Mouse (Mus musculus) ZHBTc4 (cell line): ENCODE data around the gene Ppfibp1.
"Not testable (repeated sequence)": the region's sequence is repeated elsewhere in the genome, so short reads cannot be mapped to it uniquely, and the experiment has no call there.

ENCODE experiments used
- DNase-seq: peaks from one replicate; pipeline ENCODE4 v3.0.0-alpha.2; 2011; ENCODE audit warnings: low read depth, low spot score

The Ppfibp1 gene

DNA sequence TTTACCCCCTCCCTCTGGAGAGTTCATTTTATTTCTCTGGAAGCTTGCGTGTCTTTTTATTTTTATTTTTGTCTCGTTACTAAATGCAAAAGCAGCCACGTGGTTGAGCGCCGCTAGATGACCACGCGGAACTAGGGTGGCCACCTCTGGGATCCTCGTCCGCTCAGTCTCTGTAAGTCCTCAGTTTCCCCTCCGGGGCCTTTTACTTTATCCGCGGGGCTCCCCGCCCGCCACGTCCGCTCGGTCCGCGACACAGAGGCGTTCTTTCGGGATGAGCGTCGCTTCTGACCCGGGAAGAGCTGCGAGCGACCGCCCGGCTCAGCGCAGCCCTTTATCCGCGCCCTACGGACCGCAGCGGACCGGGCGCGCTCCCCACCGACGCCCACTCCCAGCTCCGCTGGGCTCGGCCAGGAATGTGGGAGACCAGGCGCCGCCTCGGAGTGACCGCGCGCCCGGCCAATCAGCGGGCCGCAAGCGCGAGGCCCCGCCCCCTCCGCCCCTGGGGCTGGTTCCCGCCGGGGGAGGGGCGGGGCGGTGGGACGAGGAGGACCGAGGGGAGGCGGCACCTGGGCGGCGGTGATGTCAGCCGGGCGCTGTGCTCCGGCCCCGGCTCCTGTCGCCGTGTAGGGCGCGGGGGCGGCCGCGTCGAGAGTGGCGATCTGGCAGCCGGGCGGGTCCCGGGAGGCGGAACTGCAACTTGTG, at the start of gene Ppfibp1:
Gene Ppfibp1, plus strand, starts transcription at position 530 of the 702 bp plus-strand sequence.
- peak; percentile 95 for DNase-seq

- DNase-seq = no peak
These were observed 49.4 kb upstream of the Ppfibp1 start for GRCm38 (mm10) chr6:146838863-146839262.

DNA sequence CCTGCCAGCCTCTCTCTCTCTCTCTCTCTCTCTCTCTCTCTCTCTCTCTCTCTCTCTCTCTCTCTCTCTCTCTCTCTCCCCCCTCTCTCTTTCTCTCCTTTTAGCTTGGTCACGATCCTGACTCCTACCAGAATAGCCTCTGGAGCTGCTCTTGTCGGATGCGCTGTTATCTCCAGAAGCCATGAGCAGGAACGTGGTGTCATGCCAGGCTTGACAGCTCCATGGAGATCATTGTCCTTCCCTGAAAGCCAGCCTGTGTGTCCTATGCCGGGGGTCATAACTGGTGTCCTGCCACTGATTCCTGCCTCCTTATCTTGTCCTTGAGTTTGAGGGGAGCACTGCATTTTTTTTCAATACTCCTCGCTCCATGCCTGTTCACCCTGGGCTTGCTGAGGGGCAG, 43.4 kb upstream of the Ppfibp1 start:
- DNase-seq = no peak

DNA sequence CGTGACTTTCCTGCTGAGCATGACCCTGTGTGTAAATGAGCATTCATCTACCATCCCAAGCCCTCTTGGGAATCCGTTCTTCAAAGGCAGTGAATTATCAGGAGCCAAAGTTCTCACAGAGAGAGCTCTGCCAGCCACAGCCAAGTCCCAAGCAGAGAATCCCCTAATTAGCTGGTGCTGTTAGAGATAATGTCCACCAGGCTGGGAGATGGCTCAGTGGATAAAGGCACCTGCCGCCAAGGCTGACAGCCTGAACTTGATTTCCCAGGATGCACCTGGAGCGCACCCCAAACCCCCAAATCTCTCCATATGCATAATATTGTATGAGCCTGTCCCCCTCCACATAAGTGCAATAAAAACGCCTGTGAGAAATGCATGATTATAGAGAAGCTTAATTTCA, 42.9 kb upstream of the Ppfibp1 start:
- DNase-seq = no peak

GRCm38 (mm10) chr6:146845961-146846750, 42.1 kb upstream of the Ppfibp1 start:
- peak; percentile 11 for DNase-seq

GRCm38 (mm10) chr6:146847402-146847801, 40.9 kb upstream of the Ppfibp1 start:
- DNase-seq = no peak

DNA sequence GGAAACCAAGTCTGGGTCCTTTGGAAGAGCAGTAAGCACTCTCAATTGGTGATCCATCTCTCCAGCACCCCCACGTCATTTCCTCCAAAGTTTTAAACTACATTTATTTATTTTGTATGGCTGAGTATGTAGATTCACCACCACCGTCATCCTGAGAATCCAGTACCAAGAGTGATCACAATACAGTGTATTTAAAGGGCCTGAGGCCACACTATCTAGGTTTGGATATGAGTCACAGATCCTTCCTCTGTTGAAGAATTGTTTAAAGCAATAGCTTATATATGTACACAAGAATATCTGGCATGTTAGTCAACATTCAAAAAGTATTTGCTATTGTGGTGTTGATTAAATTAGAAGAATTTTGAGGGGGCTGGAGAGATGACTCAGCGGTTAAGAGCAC, 40.0 kb upstream of the Ppfibp1 start:
- DNase-seq = no peak

DNA sequence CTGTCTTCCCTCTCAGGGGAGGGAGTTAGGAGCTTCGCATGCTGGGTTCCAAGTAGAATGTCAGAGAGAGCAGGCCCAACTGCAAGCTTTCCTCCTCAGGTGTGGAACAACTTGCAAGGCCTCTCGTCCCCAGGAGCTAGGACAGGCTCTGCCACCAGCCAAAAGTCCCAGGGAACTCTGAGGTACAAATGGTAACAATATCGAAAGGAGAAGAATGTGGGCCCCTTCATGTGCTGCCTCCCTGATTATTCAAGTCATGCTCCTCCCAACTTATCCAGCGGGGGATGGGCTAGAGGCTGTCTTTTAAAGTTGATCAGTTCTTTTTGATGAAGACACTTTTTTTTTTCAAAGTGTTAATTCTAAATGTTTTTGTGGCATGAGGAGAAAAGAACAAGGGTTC, 38.2 kb upstream of the Ppfibp1 start, which contains the start of gene Smco2:
Gene Smco2, plus strand, starts transcription at position 55 of the 400 bp plus-strand sequence.
- no peak for DNase-seq

DNA sequence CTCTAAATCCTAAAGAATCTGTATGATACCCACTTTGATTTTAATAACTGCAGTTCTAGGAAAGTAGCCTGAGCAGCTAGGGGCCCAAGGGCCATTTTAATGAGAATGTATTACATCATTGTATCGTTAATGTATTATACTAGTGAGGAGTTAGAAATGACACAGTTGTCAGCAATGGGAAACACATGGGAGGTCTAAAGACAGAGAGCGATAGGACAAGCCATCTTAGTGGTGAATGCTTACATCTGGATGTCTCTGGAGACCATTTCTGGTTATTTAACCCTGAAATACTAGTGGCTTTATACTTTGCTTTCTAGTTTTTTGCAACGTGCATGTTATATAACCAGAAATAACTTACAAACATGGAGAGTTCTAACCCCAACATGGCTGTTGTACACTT, 36.4 kb upstream of the Ppfibp1 start:
- DNase-seq = no peak

GRCm38 (mm10) chr6:146852739-146853138, 35.5 kb upstream of the Ppfibp1 start:
- no peak for DNase-seq

- DNase-seq = peak; percentile 99
These were observed 33.1 kb upstream of the Ppfibp1 start for GRCm38 (mm10) chr6:146855185-146855584.

GRCm38 (mm10) chr6:146857386-146857785, 30.9 kb upstream of the Ppfibp1 start:
- no peak for DNase-seq

GRCm38 (mm10) chr6:146863154-146863553, 25.1 kb upstream of the Ppfibp1 start:
- no peak for DNase-seq

DNA sequence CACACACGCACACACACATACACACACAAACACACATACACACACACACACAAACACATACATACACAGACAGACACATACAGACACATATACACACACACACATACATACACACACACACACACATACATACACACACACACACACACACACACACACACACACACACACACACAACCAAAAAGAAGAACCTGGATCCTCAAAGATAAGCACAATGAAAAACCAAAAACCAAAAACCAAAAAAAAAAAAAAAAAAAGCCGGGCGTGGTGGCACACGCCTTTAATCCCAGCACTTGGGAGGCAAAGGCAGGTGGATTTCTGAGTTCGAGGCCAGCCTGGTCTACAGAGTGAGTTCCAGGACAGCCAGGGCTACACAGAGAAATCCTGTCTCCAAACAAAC, 23.9 kb upstream of the Ppfibp1 start:
- DNase-seq = not testable (repeated sequence)

DNA sequence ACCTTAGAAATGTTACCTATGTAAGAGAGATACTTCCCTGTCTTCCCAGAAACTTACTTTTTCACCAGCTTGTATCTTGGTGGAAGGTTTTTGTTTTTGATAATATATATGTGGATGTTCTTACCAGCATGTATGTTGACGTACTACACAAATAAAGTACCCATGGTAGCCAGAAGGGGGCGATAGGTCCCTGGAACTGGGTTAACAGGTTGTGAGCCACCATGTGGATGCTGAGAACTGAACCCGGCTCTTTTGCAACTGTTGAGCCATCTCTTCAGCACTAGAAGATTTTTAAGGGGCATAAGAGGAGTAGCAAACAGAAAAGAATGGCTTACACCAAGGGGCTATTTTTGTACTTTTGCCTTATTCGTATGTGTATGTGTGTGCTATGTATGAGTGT, 22.6 kb upstream of the Ppfibp1 start:
- peak; percentile 79 for DNase-seq

GRCm38 (mm10) chr6:146871975-146872374, 16.3 kb upstream of the Ppfibp1 start:
- DNase-seq = no peak

DNA sequence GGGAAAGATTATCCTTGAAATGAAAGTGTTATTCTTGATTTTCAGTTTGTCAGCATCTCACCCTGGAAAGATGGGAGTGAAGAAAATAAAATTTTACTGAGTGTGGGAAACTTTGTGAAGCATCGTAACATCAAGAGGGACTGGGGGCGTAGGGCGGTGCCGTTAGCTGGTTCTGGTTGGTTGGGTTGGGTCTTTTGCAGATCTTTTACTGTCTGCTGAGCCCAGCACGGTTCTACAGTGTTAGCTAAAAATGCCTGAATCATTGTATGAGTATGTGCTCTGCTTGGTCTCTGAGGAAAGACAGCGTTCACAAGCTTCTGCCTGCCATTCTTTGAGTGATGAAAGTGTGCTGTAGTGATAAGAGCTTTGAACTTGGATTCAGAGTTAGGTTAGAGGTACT, 13.9 kb upstream of the Ppfibp1 start:
- DNase-seq = no peak

DNA sequence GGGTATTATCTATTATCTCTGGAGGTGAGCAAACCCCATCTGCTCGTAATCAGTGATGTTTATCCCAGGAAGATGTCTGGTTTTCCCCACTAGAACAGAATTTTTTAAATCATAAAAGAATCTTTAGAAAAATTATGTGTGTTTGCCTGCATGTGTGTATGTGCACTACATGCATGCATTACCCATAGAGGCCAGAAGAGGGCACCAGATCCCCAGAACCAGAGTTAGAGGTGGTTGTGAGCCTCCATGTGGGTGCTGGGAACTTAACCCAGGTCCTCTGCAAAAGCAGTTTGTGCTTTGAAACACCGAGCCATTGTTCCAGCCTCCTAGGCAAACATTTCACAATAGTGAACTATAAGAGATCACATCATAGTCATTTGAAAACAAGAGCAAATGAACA, 11.5 kb upstream of the Ppfibp1 start:
- peak; percentile 32 for DNase-seq

DNA sequence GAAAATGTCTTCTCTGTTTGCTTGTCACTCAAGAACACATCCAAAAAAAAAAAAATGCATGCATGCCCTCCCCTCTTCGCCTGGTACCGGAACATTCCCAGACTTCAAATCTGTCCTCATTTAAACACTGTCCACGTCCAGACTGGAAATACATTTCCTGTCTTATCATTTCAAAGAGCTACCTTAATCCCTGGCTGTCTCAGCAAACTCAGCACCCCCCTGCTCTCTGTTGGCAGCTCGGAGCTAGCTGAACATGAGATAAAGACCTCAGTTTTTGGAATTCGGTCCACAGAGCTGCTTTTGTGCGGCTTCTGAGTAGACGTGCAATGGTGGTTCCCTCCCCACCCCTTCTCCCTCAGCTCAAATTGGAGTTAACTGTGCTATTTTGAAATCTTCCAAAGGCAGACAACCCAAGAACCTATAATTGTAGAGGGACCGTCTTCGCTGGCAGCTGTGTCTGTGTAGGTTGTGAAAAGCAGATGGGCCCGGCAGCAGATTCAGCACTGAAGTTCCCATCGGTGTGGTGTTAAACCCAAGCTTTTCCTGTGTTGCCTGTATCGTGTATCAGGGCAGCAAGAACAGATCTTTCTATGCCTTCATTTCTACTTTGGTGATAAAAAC, 10.8 kb upstream of the Ppfibp1 start:
- no peak for DNase-seq

- DNase-seq = no peak
These were observed 9.4 kb upstream of the Ppfibp1 start for GRCm38 (mm10) chr6:146878926-146879325.

DNA sequence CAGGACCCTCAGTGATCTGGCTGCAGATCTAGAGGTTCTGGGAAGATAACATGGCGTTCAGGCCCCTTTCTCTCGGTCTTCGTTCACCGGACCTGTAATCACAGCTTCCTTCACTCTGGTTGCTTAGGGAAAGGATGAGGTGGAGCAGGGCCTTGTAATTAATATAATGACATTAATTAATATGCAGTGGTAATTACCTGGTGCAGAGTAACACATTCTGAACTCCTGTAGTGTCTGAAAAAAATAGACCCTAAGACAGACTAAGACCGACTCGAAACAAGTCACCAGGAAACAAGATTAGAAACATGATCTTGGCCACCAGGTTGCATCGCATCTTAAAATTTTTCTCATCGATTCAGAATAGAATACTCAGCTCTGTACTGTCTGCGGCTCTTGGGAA, 8.4 kb upstream of the Ppfibp1 start:
- DNase-seq = no peak

DNA sequence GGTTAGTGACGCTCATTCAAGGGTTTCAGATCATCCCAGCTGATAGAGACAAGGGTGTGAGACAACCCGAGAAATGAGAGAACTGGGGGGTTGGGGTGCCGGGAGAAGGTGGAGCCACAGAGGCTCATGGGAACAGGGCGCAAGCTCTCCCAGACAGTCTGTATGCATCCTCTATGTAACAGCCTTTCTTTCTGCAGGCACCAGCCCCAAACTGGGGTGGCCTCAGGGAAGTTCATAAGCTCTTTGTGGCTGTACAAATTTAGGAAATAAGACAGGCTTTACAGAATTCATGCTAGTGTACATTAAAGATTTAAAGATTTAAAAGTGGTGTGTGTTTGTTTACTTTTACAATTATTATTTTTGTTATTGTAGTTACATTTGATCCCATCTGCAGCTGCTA, 8.0 kb upstream of the Ppfibp1 start:
- no peak for DNase-seq
